Mouse (Mus musculus) forebrain, postnatal 0 days (tissue): Measurements from ENCODE around the gene Als2cl. TPM values are rescaled to one million over a fixed set of nuclear protein-coding genes. Genes with fewer than 3 reads are reported as not detected.

Experiments
- ATAC-seq: fragments of 200-750 bp; cut with Nextera tagmentation; 2 replicates; pipeline ENCODE4 v1.8.0; 2017; ENCODE audit warnings: mild to moderate bottlenecking, moderate library complexity
- DNase-seq: peaks from one replicate; pipeline ENCODE4 v3.0.0-alpha.2; 2015
- H3K27ac ChIP-seq: fragments of 300-500 bp; sonication (generic); 2 replicates; pipeline ENCODE4 v1.5.1; 2014; ENCODE audit warnings: low read depth, mild to moderate bottlenecking, antibody characterized with exemption, low read length, moderate library complexity, mixed read lengths
- H3K27me3 ChIP-seq: fragments of 300-500 bp; sonication (generic); 2 replicates; pipeline ENCODE4 v1.6.1; 2014; ENCODE audit warnings: mild to moderate bottlenecking, low read length, mixed read lengths; ENCODE audit not compliant: insufficient read depth
- H3K36me3 ChIP-seq: fragments of 300-500 bp; sonication (generic); 2 replicates; pipeline ENCODE4 v1.6.1; 2014; ENCODE audit warnings: mild to moderate bottlenecking, moderate library complexity; ENCODE audit not compliant: insufficient read depth
- H3K4me1 ChIP-seq: fragments of 300-500 bp; sonication (generic); 2 replicates; pipeline ENCODE4 v1.6.1; 2014; ENCODE audit warnings: antibody characterized with exemption; ENCODE audit not compliant: insufficient read depth
- H3K4me2 ChIP-seq: fragments of 300-500 bp; sonication (generic); 2 replicates; pipeline ENCODE4 v1.6.1; 2014; ENCODE audit warnings: low read depth, mild to moderate bottlenecking, moderate library complexity
- H3K4me3 ChIP-seq: fragments of 300-500 bp; sonication (generic); 2 replicates; pipeline ENCODE4 v1.5.1; 2014; ENCODE audit warnings: low read depth, low read length, mixed read lengths
- H3K9ac ChIP-seq: fragments of 300-500 bp; sonication (generic); 2 replicates; pipeline ENCODE4 v1.6.1; 2014; ENCODE audit warnings: mild to moderate bottlenecking
- H3K9me3 ChIP-seq: fragments of 300-500 bp; sonication (generic); 2 replicates; pipeline ENCODE4 v1.6.1; 2016; ENCODE audit warnings: low read length
- CTCF ChIP-seq: sonication (generic); IDR thresholded peaks from 2 replicates; pipeline ENCODE4 v1.5.1; 2016; ENCODE audit warnings: antibody characterized with exemption, control low read depth, low read depth
- WGBS: fragments of 180-500 bp; shearing (Covaris S2); extraction: QIAGEN DNeasy Blood & Tissue Kit; methylation state at CpG from one replicate; pipeline ENCODE4 v1.1.7; 2014; 5-methylcytosine and 5-hydroxymethylcytosine counted together
- microRNA-seq, 2 experiments: library from miRNA; unstranded; fragments of <30 nt; microRNA quantifications; one replicate each; pipeline ENCODE4; 2016
- polyA plus RNA-seq: library from polyadenylated mRNA; unstranded; fragments of >200 nt; fragmentation: Nextera tagmentation; extraction: Ambion mirVana; gene quantifications from 2 replicates; pipeline ENCODE4 v1.2.1, GENCODE M21; 2015
- total RNA-seq: library from RNA; depleted of rRNA; stranded (reverse); fragments of >200 nt; gene quantifications from 2 replicates; pipeline ENCODE4 v1.2.3, GENCODE M21; 2014; rRNA removed

Als2cl gene
- total and polyA plus RNA-seq, 2 experiments from 2014 or later, result 1.6 to 4.6 TPM

DNA sequence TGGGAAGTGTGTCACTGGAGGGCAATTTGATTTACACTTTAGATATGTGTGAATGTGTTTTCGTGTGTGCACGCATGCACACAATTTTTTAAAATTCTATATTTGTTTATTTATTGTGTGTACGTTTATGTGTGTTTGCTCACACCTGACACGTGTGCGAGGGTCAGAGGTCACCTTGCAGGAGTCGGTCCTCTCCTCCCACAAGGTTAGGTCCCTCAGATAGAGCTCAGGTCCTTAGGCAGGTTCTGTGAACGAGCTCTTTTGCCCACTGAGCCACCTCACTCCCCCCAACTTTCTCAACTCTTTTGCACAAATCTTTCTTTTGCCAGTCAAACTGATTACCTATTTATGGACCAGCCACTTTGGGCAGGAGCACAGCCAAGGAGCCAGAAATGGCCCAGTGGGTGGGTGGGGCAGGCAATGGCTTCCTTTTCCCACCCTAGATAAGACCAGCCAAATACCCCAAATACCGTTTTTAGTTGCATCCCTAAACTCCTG lies 69.2 kb downstream of the Als2cl start:
- Histone ChIP-seq H3K4me2 (no peak overlapping the region), H3K27me3 (peaks cover 17% of the 10 kb centered on the region), H3K4me3 (no peak overlapping the region), H3K9ac (no peak overlapping the region), H3K9me3 (no peaks in the 10 kb centered on the region), H3K27ac (no peak overlapping the region), H3K4me1 (peaks cover 5% of the 10 kb centered on the region; the same call in 1 of the 2 replicates), H3K36me3 (no peaks in the 10 kb centered on the region)
- no peak for TF ChIP-seq CTCF
- ATAC-seq, result no peak
- no peak for DNase-seq
- 65% methylated on average over 8 of the region's 8 CpGs for whole genome bisulfite sequencing

DNA sequence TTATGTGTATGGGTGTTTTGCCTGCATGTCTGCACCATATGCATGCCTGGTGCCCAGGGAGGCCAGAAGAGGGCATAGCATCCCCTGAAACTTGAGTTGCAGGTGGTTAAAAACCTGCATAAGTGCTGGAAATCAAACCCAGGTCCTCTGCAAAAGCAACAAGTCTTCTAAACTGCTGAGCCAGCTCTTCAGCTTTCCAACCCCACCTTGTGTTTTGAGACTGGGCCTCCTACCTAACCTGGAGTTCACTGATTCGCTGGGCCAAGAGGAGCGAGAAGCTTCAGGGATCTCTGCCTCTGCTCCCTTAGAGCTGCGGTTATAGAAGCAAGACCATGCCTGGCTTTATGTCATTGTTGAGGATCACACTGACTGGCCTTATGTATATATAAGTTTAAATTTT lies 70.4 kb downstream of the Als2cl start:
- H3K4me1 ChIP-seq, result peaks cover 5% of the 10 kb centered on the region; the same call in 1 of the 2 replicates
- no peak overlapping the region for H3K4me2 ChIP-seq
- no peaks in the 10 kb centered on the region for H3K36me3 ChIP-seq
- H3K27me3 ChIP-seq, result peaks cover 17% of the 10 kb centered on the region
- H3K27ac ChIP-seq, result no peak overlapping the region
- DNase-seq (no peak), ATAC-seq (no peak)
- no peaks in the 10 kb centered on the region for H3K9me3 ChIP-seq
- no peak overlapping the region for H3K4me3 ChIP-seq
- TF ChIP-seq CTCF, result no peak
- over 99% methylated on average over 3 of the region's 3 CpGs for WGBS
- H3K9ac ChIP-seq, result no peak overlapping the region

Small RNA genes lying within 50 kb of the gene (microRNA-seq; reads per million reads assigned to microRNA genes)
- 0 reads per million in 2 experiments for gene Gm24269

Other genes with a start within 250 kb of the Als2cl start
- 6.1 and 17.6 TPM in 2 replicates for gene Nbeal2, start 225.7 kb upstream of the Als2cl start, total RNA-seq
- 1.1 and 2.0 TPM in 2 replicates for gene Nbeal2, start 225.7 kb upstream of the Als2cl start, polyA plus RNA-seq
- 38.4 and 48.4 TPM in 2 replicates for gene Ccdc12, start 223.4 kb upstream of the Als2cl start, total RNA-seq
- 103 and 104 TPM in 2 replicates for gene Ccdc12, start 223.4 kb upstream of the Als2cl start, polyA plus RNA-seq
- 0.69 and 0.76 TPM in 2 replicates for gene Myl3, start 138.0 kb upstream of the Als2cl start, total RNA-seq
- 0.99 and 1.1 TPM in 2 replicates for gene Myl3, start 138.0 kb upstream of the Als2cl start, polyA plus RNA-seq
- gene Pth1r, start 132.7 kb upstream of the Als2cl start, total RNA-seq, result 11.4 and 14.2 TPM in 2 replicates
- 7.8 and 8.7 TPM in 2 replicates for gene Pth1r, start 132.7 kb upstream of the Als2cl start, polyA plus RNA-seq
- gene Prss42, start 81.7 kb upstream of the Als2cl start, total RNA-seq, result not detected in 2 replicates
- not detected in 2 replicates for gene Prss42, start 81.7 kb upstream of the Als2cl start, polyA plus RNA-seq
- gene Prss44, start 65.9 kb upstream of the Als2cl start, total RNA-seq, result not detected in 2 replicates
- gene Prss44, start 65.9 kb upstream of the Als2cl start, polyA plus RNA-seq, result not detected in 2 replicates
- gene Prss43, start 53.2 kb upstream of the Als2cl start, total RNA-seq, result not detected in 2 replicates
- gene Prss43, start 53.2 kb upstream of the Als2cl start, polyA plus RNA-seq, result 0.10 TPM in 1 of 2 replicates, not detected in the other
- 0.38 and 0.71 TPM in 2 replicates for gene Prss45, start 45.3 kb upstream of the Als2cl start, total RNA-seq
- gene Prss45, start 45.3 kb upstream of the Als2cl start, polyA plus RNA-seq, result 0.26 TPM in 1 of 2 replicates, not detected in the other
- gene Prss46, start 35.4 kb upstream of the Als2cl start, total RNA-seq, result not detected in 2 replicates
- gene Prss46, start 35.4 kb upstream of the Als2cl start, polyA plus RNA-seq, result 0.12 TPM in 1 of 2 replicates, not detected in the other
- 0.24 TPM in 1 of 2 replicates, not detected in the other for gene Prss50, start 21.9 kb upstream of the Als2cl start, total RNA-seq
- gene Prss50, start 21.9 kb upstream of the Als2cl start, polyA plus RNA-seq, result 0.54 and 0.63 TPM in 2 replicates
- 2.5 and 5.3 TPM in 2 replicates for gene Tmie, start 243 bp downstream of the Als2cl start, total RNA-seq
- gene Tmie, start 243 bp downstream of the Als2cl start, polyA plus RNA-seq, result 2.3 and 4.0 TPM in 2 replicates
- 0.54 TPM in 1 of 2 replicates, not detected in the other for gene Fam240a, start 37.0 kb downstream of the Als2cl start, total RNA-seq
- gene Fam240a, start 37.0 kb downstream of the Als2cl start, polyA plus RNA-seq, result 0.58 TPM in 1 of 2 replicates, not detected in the other
- gene Tdgf1, start 66.3 kb downstream of the Als2cl start, total RNA-seq, result not detected in 2 replicates
- gene Tdgf1, start 66.3 kb downstream of the Als2cl start, polyA plus RNA-seq, result 0.09 and 0.12 TPM in 2 replicates
- 0.14 and 0.23 TPM in 2 replicates for gene Lrrc2, start 71.7 kb downstream of the Als2cl start, total RNA-seq
- 0.42 and 0.96 TPM in 2 replicates for gene Lrrc2, start 71.7 kb downstream of the Als2cl start, polyA plus RNA-seq
- not detected in 2 replicates for gene Rtp3, start 110.7 kb downstream of the Als2cl start, total RNA-seq
- gene Rtp3, start 110.7 kb downstream of the Als2cl start, polyA plus RNA-seq, result not detected in 2 replicates
- gene Ltf, start 139.4 kb downstream of the Als2cl start, total RNA-seq, result 5.3 TPM in 1 of 2 replicates, not detected in the other
- gene Ltf, start 139.4 kb downstream of the Als2cl start, polyA plus RNA-seq, result 0.71 and 0.74 TPM in 2 replicates
- 0.19 and 0.77 TPM in 2 replicates for gene Ccrl2, start 177.6 kb downstream of the Als2cl start, total RNA-seq
- 0.99 and 1.3 TPM in 2 replicates for gene Ccrl2, start 177.6 kb downstream of the Als2cl start, polyA plus RNA-seq
- 29.2 and 41.7 TPM in 2 replicates for gene Lrrfip2, start 237.7 kb downstream of the Als2cl start, total RNA-seq
- 36.0 and 38.9 TPM in 2 replicates for gene Lrrfip2, start 237.7 kb downstream of the Als2cl start, polyA plus RNA-seq